Mouse (Mus musculus): ENCODE measurements around the gene Usp33.

The Usp33 gene

GRCm38 (mm10) chr3:152342961-152343517 lies 3.2 kb upstream of the Usp33 start:
- no peak for DNase-seq (ENCODE audit: low spot score)

GRCm38 (mm10) chr3:152346633-152347141 lies 409 bp downstream of the Usp33 start:
- DNase-seq (ENCODE audit: low spot score): no peak

GRCm38 (mm10) chr3:152347227-152347626 lies 949 bp downstream of the Usp33 start:
- no peak for DNase-seq (ENCODE audit: low spot score)

- peak; percentile 41 for DNase-seq (ENCODE audit: low spot score)
Measured at GRCm38 (mm10) chr3:152348011-152348830, 1.9 kb downstream of the Usp33 start.

- DNase-seq (ENCODE audit: low spot score): no peak
Measured at GRCm38 (mm10) chr3:152350431-152350830, 4.2 kb downstream of the Usp33 start.

GRCm38 (mm10) chr3:152350966-152351365 lies 4.7 kb downstream of the Usp33 start:
- no peak for DNase-seq (ENCODE audit: low spot score)

- DNase-seq (ENCODE audit: low spot score): no peak
Measured at GRCm38 (mm10) chr3:152352289-152352688, 6.0 kb downstream of the Usp33 start.

GRCm38 (mm10) chr3:152353434-152354177 lies 7.3 kb downstream of the Usp33 start:
- DNase-seq (ENCODE audit: low spot score): no peak

GRCm38 (mm10) chr3:152355361-152355760 lies 9.1 kb downstream of the Usp33 start:
- DNase-seq (ENCODE audit: low spot score): no peak

GRCm38 (mm10) chr3:152356751-152357150 lies 10.5 kb downstream of the Usp33 start:
- no peak for DNase-seq (ENCODE audit: low spot score)

GRCm38 (mm10) chr3:152359151-152359550 lies 12.9 kb downstream of the Usp33 start:
- DNase-seq (ENCODE audit: low spot score): no peak

GRCm38 (mm10) chr3:152364181-152364580 lies 17.9 kb downstream of the Usp33 start:
- no peak for DNase-seq (ENCODE audit: low spot score)

GRCm38 (mm10) chr3:152376063-152376462 lies 29.8 kb downstream of the Usp33 start:
- no peak for DNase-seq (ENCODE audit: low spot score)

GRCm38 (mm10) chr3:152384106-152384505 lies 37.8 kb downstream of the Usp33 start:
- no peak for DNase-seq (ENCODE audit: low spot score)

- peak; percentile 87 for DNase-seq (ENCODE audit: low spot score)
Measured at GRCm38 (mm10) chr3:152395350-152396277, 49.3 kb downstream of the Usp33 start, which contains the start of gene Zzz3. Gene Zzz3 (plus strand): TSS chr3:152395473.

- peak; percentile 93 for DNase-seq (ENCODE audit: low spot score)
Measured at GRCm38 (mm10) chr3:152396278-152396987, 50.2 kb downstream of the Usp33 start.

- DNase-seq (ENCODE audit: low spot score): peak; percentile 13
Measured at GRCm38 (mm10) chr3:152396988-152397314, 50.7 kb downstream of the Usp33 start.

- no peak for DNase-seq (ENCODE audit: low spot score)
Measured at GRCm38 (mm10) chr3:152397335-152397940, 51.2 kb downstream of the Usp33 start.

- no peak for DNase-seq (ENCODE audit: low spot score)
Measured at GRCm38 (mm10) chr3:152400441-152400840, 54.2 kb downstream of the Usp33 start.

- no peak for DNase-seq (ENCODE audit: low spot score)
Measured at GRCm38 (mm10) chr3:152400875-152401274, 54.6 kb downstream of the Usp33 start.
